Mouse (Mus musculus): ENCODE data around the gene Xpo6. TPM values are rescaled to one million over a fixed set of nuclear protein-coding genes. Genes with fewer than 3 reads are reported as not detected.

Gene Xpo6
- polyA plus RNA-seq (2015; fragmentation: Illumina TruSeq; extraction: RNeasy Lipid Tissue Mini Kit (QIAGEN cat#74804); ENCODE audit: insufficient read depth, low read depth, low replicate concordance), result 24.5 TPM

GRCm38 (mm10) chr7:126200178-126200996, at the start of gene Xpo6:
TSS of gene Xpo6 (minus strand) at chr7:126200501.

GRCm38 (mm10) chr7:126082286-126082741, 118.0 kb downstream of the Xpo6 start, which contains the start of gene Gsg1l:
TSS of gene Gsg1l (minus strand) at chr7:126082411.

Other genes starting within 250 kb of the Xpo6 start
- not detected for gene Gsg1l, start 118.1 kb downstream of the Xpo6 start, polyA plus RNA-seq (2015; fragmentation: Illumina TruSeq; extraction: RNeasy Lipid Tissue Mini Kit (QIAGEN cat#74804); ENCODE audit: insufficient read depth, low read depth, low replicate concordance)
- 0.83 TPM for gene Sbk1, start 72.1 kb upstream of the Xpo6 start, polyA plus RNA-seq (2015; fragmentation: Illumina TruSeq; extraction: RNeasy Lipid Tissue Mini Kit (QIAGEN cat#74804); ENCODE audit: insufficient read depth, low read depth, low replicate concordance)
- gene Lat, start 169.1 kb upstream of the Xpo6 start, polyA plus RNA-seq (2015; fragmentation: Illumina TruSeq; extraction: RNeasy Lipid Tissue Mini Kit (QIAGEN cat#74804); ENCODE audit: insufficient read depth, low read depth, low replicate concordance), result not detected
- gene Spns1, start 176.9 kb upstream of the Xpo6 start, polyA plus RNA-seq (2015; fragmentation: Illumina TruSeq; extraction: RNeasy Lipid Tissue Mini Kit (QIAGEN cat#74804); ENCODE audit: insufficient read depth, low read depth, low replicate concordance), result 21.5 TPM
- gene Nfatc2ip, start 196.2 kb upstream of the Xpo6 start, polyA plus RNA-seq (2015; fragmentation: Illumina TruSeq; extraction: RNeasy Lipid Tissue Mini Kit (QIAGEN cat#74804); ENCODE audit: insufficient read depth, low read depth, low replicate concordance), result 1.7 TPM
- gene Cd19, start 214.4 kb upstream of the Xpo6 start, polyA plus RNA-seq (2015; fragmentation: Illumina TruSeq; extraction: RNeasy Lipid Tissue Mini Kit (QIAGEN cat#74804); ENCODE audit: insufficient read depth, low read depth, low replicate concordance), result 0.33 TPM
- gene Rabep2, start 228.3 kb upstream of the Xpo6 start, polyA plus RNA-seq (2015; fragmentation: Illumina TruSeq; extraction: RNeasy Lipid Tissue Mini Kit (QIAGEN cat#74804); ENCODE audit: insufficient read depth, low read depth, low replicate concordance), result 6.8 TPM

All from pancreas, adult 10 weeks (tissue).